Mouse (Mus musculus) liver, postnatal 0 days (tissue): ENCODE measurements around the gene Ctdsp1.

Source experiments
- CTCF ChIP-seq: sonication (generic); IDR thresholded peaks from 2 replicates; pipeline ENCODE4 v1.5.1; 2016; ENCODE audit warnings: antibody characterized with exemption, low read depth
- EP300 ChIP-seq: IDR thresholded peaks from 2 replicates; pipeline ENCODE4 v1.6.1; 2016; ENCODE audit warnings: antibody characterized with exemption, low read depth, mild to moderate bottlenecking

DNA sequence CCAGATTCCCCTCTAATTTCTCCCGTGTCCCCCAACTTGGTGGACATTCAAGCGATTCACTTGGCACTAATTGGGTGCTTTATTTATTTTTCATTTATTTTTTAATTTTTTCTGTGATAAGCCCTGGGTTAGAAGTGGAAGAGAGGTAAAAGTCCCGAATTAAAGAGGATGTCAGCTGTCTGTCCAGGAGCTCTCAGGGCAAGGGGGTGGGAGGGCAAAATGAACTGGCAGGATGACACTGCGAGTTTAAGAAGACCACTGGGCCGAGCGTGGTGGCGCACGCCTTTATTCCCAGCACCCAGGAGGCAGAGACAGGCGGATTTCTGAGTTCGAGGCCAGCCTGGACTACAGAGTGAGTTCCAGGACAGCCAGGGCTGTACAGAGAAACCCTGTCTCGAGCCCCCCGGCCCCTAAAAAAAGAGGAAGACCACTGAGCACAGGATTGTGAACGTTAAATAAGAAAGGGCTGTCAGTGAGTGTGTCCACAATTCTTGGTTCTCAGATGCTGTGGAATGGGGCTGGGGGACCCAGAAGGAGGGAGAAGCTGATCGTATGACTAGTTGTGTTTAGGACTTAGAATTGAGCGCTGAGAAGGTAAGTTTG is 3.8 kb upstream of the Ctdsp1 start:
- TF ChIP-seq EP300: no peak
- TF ChIP-seq CTCF: no peak
